Mouse (Mus musculus) heart, adult 2 months (tissue): ENCODE measurements around the gene Dnajc22.

Source experiments
- CTCF ChIP-seq: fragments of 200-600 bp; IDR thresholded peaks from 2 replicates; pipeline ENCODE4 v1.8.1; 2022; ENCODE audit warnings: antibody characterized with exemption, mild to moderate bottlenecking, moderate library complexity
- POLR2A ChIP-seq: fragments of 200-500 bp; IDR thresholded peaks from 2 replicates; pipeline ENCODE4 v1.6.1; 2011; ENCODE audit warnings: mild to moderate bottlenecking, low read depth, low read length, control low read depth; ENCODE audit not compliant: insufficient read depth

DNA sequence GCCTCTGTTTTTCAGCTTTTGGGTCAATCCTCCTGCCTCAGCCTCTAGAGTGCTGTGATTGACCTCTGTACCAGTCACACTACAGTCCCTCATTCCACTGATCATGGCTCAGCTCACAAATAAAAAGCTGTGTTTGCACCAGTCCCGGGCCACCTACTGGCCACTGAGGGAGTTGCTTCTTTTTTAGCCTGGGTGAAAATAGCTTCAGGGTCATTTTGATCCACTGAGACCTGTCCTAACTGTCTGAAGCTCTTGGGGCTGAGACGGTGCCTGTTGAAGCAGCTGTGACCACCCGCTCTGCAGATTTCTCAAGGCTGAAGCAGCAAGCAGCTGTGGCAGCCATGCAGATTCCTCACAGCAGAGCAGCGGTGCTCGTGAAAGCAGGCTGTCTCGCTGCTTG is 46.7 kb downstream of the Dnajc22 start:
- TF ChIP-seq POLR2A (no peak), CTCF (peak; percentile 79)
